Mouse (Mus musculus) forebrain, embryonic 11.5 days (tissue): ENCODE results near the gene Agap3. TPM values are rescaled to one million over a fixed set of nuclear protein-coding genes. Genes with fewer than 3 reads are reported as not detected.

Source experiments
- ATAC-seq: fragments of 200-750 bp; cut with Nextera tagmentation; replicated peaks from 2 replicates; pipeline ENCODE4 v1.8.0; 2017; ENCODE audit warnings: moderate TSS enrichment; ENCODE audit not compliant: low FRiP score
- DNase-seq: peaks from one replicate; pipeline ENCODE4 v3.0.0-alpha.2; 2017; ENCODE audit warnings: low spot score
- H3K27ac ChIP-seq: fragments of 300-500 bp; sonication (generic); 2 replicates; pipeline ENCODE4 v1.5.1; 2014; ENCODE audit warnings: low read depth, low read length
- H3K27me3 ChIP-seq: fragments of 300-500 bp; sonication (generic); 2 replicates; pipeline ENCODE4 v1.6.1; 2014; ENCODE audit warnings: mild to moderate bottlenecking, low read length, mixed read lengths; ENCODE audit not compliant: control insufficient read depth, insufficient read depth
- H3K36me3 ChIP-seq: fragments of 300-500 bp; sonication (generic); 2 replicates; pipeline ENCODE4 v1.6.1; 2014; ENCODE audit warnings: mild to moderate bottlenecking, low read length, moderate library complexity, mixed read lengths; ENCODE audit not compliant: control insufficient read depth, insufficient read depth
- H3K4me1 ChIP-seq: fragments of 300-500 bp; sonication (generic); replicated peaks from 2 replicates; pipeline ENCODE4 v1.6.1; 2014; ENCODE audit warnings: low read length, mixed read lengths; ENCODE audit not compliant: control insufficient read depth, insufficient read depth
- H3K4me2 ChIP-seq: fragments of 300-500 bp; sonication (generic); 2 replicates; pipeline ENCODE4 v1.6.1; 2014; ENCODE audit warnings: low read depth, mild to moderate bottlenecking, low read length, moderate library complexity, mixed read lengths; ENCODE audit not compliant: severe bottlenecking
- H3K4me3 ChIP-seq: fragments of 300-500 bp; sonication (generic); 2 replicates; pipeline ENCODE4 v1.5.1; 2014; ENCODE audit warnings: low read depth, low read length
- H3K9ac ChIP-seq: fragments of 300-500 bp; sonication (generic); 2 replicates; pipeline ENCODE4 v1.6.1; 2014; ENCODE audit warnings: low read length
- H3K9me3 ChIP-seq: fragments of 300-500 bp; sonication (generic); 2 replicates; pipeline ENCODE4 v1.6.1; 2016; ENCODE audit warnings: low read length, mixed read lengths; ENCODE audit not compliant: control insufficient read depth
- WGBS: fragments of 180-500 bp; shearing (Covaris S2); extraction: QIAGEN DNeasy Blood & Tissue Kit; methylation state at CpG from one replicate; pipeline ENCODE4 v1.1.7; 2014; 5-methylcytosine and 5-hydroxymethylcytosine counted together
- polyA plus RNA-seq: library from polyadenylated mRNA; unstranded; fragments of >200 nt; fragmentation: Nextera tagmentation; extraction: Ambion mirVana; gene quantifications from 2 replicates; pipeline ENCODE4 v1.2.1, GENCODE M21; 2014

Gene Agap3
- polyA plus RNA-seq, result 52.7 and 67.0 TPM in 2 replicates

DNA sequence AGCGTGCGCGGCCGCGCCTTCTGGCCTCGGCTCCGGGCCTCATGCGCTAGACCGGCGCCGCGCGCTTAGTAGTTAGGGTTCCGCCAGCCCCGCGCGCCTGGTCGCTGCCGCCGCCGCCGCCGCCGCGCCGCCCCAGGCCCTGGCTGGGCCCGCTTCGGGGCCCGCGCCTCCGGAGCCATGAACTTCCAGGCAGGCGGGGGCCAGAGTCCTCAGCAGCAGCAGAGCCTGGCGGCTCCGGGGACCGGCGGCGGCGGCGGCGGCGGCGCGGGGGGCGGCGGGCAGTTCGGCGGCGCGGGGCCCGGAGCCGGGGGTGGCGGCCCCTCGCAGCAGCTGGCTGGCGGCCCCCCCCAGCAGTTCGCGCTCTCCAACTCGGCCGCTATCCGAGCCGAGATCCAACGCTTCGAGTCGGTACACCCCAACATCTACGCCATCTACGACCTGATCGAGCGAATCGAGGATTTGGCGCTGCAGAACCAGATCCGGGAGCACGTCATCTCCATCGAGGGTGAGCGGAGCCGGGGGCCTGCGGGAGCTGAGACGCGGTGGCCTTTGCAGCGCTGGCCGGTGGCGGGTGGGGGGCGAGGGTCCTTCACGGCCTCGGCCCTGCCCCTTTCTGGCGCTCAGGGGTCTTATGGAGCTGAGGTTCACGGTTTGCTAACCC, at the start of gene Agap3:
Gene Agap3 (plus strand): TSS at position 148 of the 661 bp plus-strand sequence.
- peak within 1 kb of the TSS; percentile 93 for H3K4me3 ChIP-seq
- ATAC-seq (peak; percentile 55), DNase-seq (peak; percentile 74)
- peaks cover 36% of the 10 kb centered on the region for H3K4me1 ChIP-seq
- H3K36me3 ChIP-seq, result no peaks in the 10 kb centered on the region; the same call in 1 of the 2 replicates
- H3K9ac ChIP-seq, result peak within 1 kb of the TSS; percentile 93
- H3K9me3 ChIP-seq, result no peaks in the 10 kb centered on the region
- peak within 1 kb of the TSS; percentile 98 for H3K4me2 ChIP-seq
- 1% methylated on average over 52 of the region's 85 CpGs for WGBS
- H3K27me3 ChIP-seq, result no peaks in the 10 kb centered on the region
- peak within 1 kb of the TSS; percentile 86 for H3K27ac ChIP-seq

DNA sequence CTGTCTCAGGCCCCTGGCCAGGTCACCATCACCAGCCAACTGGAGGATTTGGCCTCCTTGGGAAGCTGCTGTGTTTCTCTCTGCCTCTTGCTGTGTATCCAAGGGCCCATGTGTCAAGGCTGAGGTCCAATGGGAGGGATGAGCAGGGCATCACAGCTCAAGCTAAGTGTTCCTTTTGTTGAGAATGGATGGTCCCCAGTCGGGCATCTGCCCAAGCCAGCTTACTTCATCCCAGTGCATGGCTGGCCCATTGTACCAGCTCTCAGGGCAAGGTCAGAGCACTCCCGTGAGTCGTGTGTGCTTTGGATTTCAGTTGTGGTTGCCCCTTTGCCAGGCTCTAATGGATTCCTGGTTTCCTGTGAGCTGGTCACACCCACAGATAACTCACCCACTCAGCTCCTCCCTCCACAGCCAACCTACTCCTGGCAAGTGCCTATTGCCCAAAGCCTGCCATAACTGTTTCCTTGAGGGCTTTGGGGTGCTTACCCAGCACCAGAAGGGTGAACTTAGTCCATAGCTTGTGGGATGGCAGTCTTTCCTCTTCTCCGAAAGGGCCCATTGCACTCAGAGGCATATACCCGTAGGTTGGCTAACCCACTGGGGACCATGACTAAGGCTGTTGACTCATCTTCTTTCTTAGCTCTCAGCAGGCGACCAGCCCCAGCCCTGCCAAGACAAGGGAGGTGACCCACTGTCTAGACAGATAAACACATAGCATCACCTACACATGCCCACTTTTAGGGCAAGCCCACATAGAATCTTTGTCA, 47.2 kb upstream of the Agap3 start:
- no peak overlapping the region for H3K27ac ChIP-seq
- ATAC-seq, result no peak
- no peaks in the 10 kb centered on the region; the same call in 1 of the 2 replicates for H3K36me3 ChIP-seq
- H3K4me3 ChIP-seq, result no peak overlapping the region
- DNase-seq, result no peak
- H3K9me3 ChIP-seq, result no peaks in the 10 kb centered on the region
- H3K4me1 ChIP-seq, result no peaks in the 10 kb centered on the region
- no peaks in the 10 kb centered on the region for H3K27me3 ChIP-seq
- H3K9ac ChIP-seq, result no peak overlapping the region
- 85% methylated on average over 6 of the region's 6 CpGs for WGBS
- H3K4me2 ChIP-seq, result no peak overlapping the region

GRCm38 (mm10) chr5:24405389-24405876, 46.5 kb upstream of the Agap3 start:
- Histone ChIP-seq H3K27ac (no peak overlapping the region), H3K4me2 (no peak overlapping the region), H3K27me3 (no peaks in the 10 kb centered on the region), H3K4me3 (no peak overlapping the region), H3K36me3 (no peaks in the 10 kb centered on the region; the same call in 1 of the 2 replicates), H3K9me3 (no peaks in the 10 kb centered on the region), H3K9ac (no peak overlapping the region), H3K4me1 (no peaks in the 10 kb centered on the region)
- ATAC-seq, result no peak
- DNase-seq, result no peak
- WGBS, result 79% methylated on average over 3 of the region's 3 CpGs

GRCm38 (mm10) chr5:24408651-24409050, 43.3 kb upstream of the Agap3 start:
- 93% methylated on average over 13 of the region's 13 CpGs for WGBS
- Histone ChIP-seq H3K9me3 (no peaks in the 10 kb centered on the region), H3K27ac (no peak overlapping the region), H3K4me2 (no peak overlapping the region), H3K27me3 (no peaks in the 10 kb centered on the region), H3K9ac (no peak overlapping the region), H3K36me3 (no peaks in the 10 kb centered on the region), H3K4me1 (no peaks in the 10 kb centered on the region; the same call in 1 of the 2 replicates), H3K4me3 (no peak overlapping the region)
- ATAC-seq (no peak), DNase-seq (no peak)

- Histone ChIP-seq H3K4me1 (no peaks in the 10 kb centered on the region; the same call in 1 of the 2 replicates), H3K27ac (no peak overlapping the region), H3K27me3 (no peaks in the 10 kb centered on the region), H3K9ac (no peak overlapping the region), H3K4me3 (no peak overlapping the region), H3K36me3 (no peaks in the 10 kb centered on the region), H3K4me2 (no peak overlapping the region), H3K9me3 (no peaks in the 10 kb centered on the region)
- DNase-seq (no peak), ATAC-seq (no peak)
- 84% methylated on average over 2 of the region's 2 CpGs for WGBS
Observed at GRCm38 (mm10) chr5:24409466-24409865, 42.5 kb upstream of the Agap3 start.

DNA sequence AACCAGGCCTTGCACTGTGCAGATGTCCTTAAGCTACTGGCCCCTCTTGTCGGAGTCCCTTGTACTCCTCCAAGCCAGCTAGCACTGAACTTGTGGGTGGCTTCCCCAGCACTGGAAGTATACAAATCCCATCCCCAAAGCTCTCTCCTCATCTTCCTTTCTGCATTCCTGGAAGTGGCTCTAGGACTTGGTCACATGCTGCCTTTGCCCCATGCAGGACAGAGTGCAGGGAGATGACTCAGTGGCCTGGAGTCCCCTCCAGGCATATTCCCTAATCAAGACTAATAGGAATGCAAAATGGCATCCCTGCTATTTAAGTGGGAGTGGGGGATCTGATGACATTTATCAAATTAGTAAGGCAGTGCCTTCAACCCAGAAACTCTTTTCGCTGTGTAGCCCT, 39.9 kb upstream of the Agap3 start:
- DNase-seq, result no peak
- Histone ChIP-seq H3K9ac (no peak overlapping the region), H3K4me1 (no peaks in the 10 kb centered on the region; the same call in 1 of the 2 replicates), H3K36me3 (no peaks in the 10 kb centered on the region), H3K27me3 (no peaks in the 10 kb centered on the region), H3K9me3 (no peaks in the 10 kb centered on the region), H3K4me3 (no peak overlapping the region), H3K4me2 (no peak overlapping the region), H3K27ac (no peak overlapping the region)
- ATAC-seq, result no peak
- 89% methylated on average over 2 of the region's 2 CpGs for WGBS

DNA sequence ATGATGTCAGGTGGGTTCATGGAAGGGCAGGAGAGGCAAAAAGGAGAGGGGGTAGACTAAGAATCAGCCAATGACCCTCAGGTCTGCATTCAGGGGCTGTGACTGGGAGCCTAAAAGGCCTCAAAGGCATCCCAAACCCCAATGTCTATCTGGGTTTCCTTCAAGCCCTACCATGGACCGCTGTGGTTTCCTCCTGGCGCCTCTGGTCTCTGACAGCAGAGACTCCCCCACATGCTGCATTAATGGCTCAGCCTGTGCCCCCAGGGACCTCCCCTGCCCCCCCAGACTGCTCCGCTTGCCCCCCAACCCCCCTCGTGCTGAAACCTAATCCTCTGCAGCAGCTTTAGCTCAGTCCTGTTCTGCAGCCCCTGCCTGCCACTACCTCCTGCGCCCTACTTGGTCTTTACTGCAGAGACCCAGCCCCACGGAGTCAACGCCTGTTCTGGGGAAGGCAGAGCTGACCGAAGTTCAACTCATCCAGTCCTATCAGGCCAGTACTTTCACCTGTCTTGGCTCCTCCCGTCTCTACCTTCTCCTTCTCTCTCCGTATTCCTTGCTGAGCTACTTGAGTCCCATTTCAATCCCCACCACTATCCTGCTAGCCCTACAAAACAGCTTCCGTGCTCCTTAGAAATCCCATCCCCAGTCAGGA, 38.8 kb upstream of the Agap3 start, which contains the start of gene Asic3:
Gene Asic3 (plus strand): TSS at position 351 of the 652 bp plus-strand sequence.
- H3K36me3 ChIP-seq, result no peaks in the 10 kb centered on the region
- ATAC-seq, result no peak
- H3K27ac ChIP-seq, result no peak within 1 kb of the TSS
- H3K4me3 ChIP-seq, result no peak within 1 kb of the TSS
- no peak within 1 kb of the TSS for H3K9ac ChIP-seq
- 50% methylated on average over 11 of the region's 11 CpGs for WGBS
- no peak for DNase-seq
- no peaks in the 10 kb centered on the region for H3K9me3 ChIP-seq
- no peaks in the 10 kb centered on the region; the same call in 1 of the 2 replicates for H3K4me1 ChIP-seq
- no peak within 1 kb of the TSS for H3K4me2 ChIP-seq
- H3K27me3 ChIP-seq, result no peaks in the 10 kb centered on the region

GRCm38 (mm10) chr5:24413938-24414337, 38.0 kb upstream of the Agap3 start:
- Histone ChIP-seq H3K4me2 (no peak overlapping the region), H3K36me3 (no peaks in the 10 kb centered on the region), H3K27ac (no peak overlapping the region), H3K27me3 (no peaks in the 10 kb centered on the region), H3K4me1 (no peaks in the 10 kb centered on the region; the same call in 1 of the 2 replicates), H3K9me3 (no peaks in the 10 kb centered on the region), H3K9ac (no peak overlapping the region), H3K4me3 (no peak overlapping the region)
- 84% methylated on average over 13 of the region's 13 CpGs for WGBS
- DNase-seq (no peak), ATAC-seq (no peak)
